Mouse (Mus musculus): ENCODE measurements around the gene Mamdc2. TPM values are rescaled to one million over a fixed set of nuclear protein-coding genes. Genes with fewer than 3 reads are reported as not detected.

Gene Mamdc2
- polyA plus RNA-seq, 1 experiment from 2014 or later = 0.56 TPM

- H3K9me3 ChIP-seq = no peaks in the 10 kb centered on the region
- no peak overlapping the region for H3K4me3 ChIP-seq
- H3K4me1 ChIP-seq = no peaks in the 10 kb centered on the region
- no peak for DNase-seq (ENCODE audit: extremely low spot score, low spot score)
- H3K36me3 ChIP-seq (replicated peaks) = no peaks in the 10 kb centered on the region
- WGBS = 94% methylated on average over 4 of the region's 4 CpGs
- H3K27me3 ChIP-seq (ENCODE audit: poor library complexity, severe bottlenecking) = no peaks in the 10 kb centered on the region
- no peak overlapping the region for H3K27ac ChIP-seq
These were observed 37.9 kb downstream of the Mamdc2 start for GRCm38 (mm10) chr19:23410328-23410727.

GRCm38 (mm10) chr19:23401469-23402135, 46.6 kb downstream of the Mamdc2 start:
- Histone ChIP-seq H3K9me3 (no peaks in the 10 kb centered on the region), H3K4me3 (no peak overlapping the region), H3K36me3 (replicated peaks) (no peaks in the 10 kb centered on the region), H3K27me3 (ENCODE audit: poor library complexity, severe bottlenecking) (no peaks in the 10 kb centered on the region), H3K27ac (no peak overlapping the region), H3K4me1 (peaks cover 8% of the 10 kb centered on the region)
- peak; percentile 19 for DNase-seq (ENCODE audit: extremely low spot score, low spot score)
- WGBS = 69% methylated on average over 12 of the region's 12 CpGs

- Histone ChIP-seq H3K9me3 (no peaks in the 10 kb centered on the region), H3K4me1 (peaks cover 8% of the 10 kb centered on the region), H3K27me3 (ENCODE audit: poor library complexity, severe bottlenecking) (no peaks in the 10 kb centered on the region), H3K4me3 (no peak overlapping the region), H3K27ac (no peak overlapping the region), H3K36me3 (replicated peaks) (no peaks in the 10 kb centered on the region)
- DNase-seq (ENCODE audit: extremely low spot score, low spot score) = no peak
- WGBS = 79% methylated on average over 5 of the region's 5 CpGs
These were observed 47.8 kb downstream of the Mamdc2 start for GRCm38 (mm10) chr19:23400485-23400884.

- no peak for DNase-seq (ENCODE audit: extremely low spot score, low spot score)
- Histone ChIP-seq H3K27ac (no peak overlapping the region), H3K4me3 (no peak overlapping the region), H3K9me3 (no peaks in the 10 kb centered on the region), H3K27me3 (ENCODE audit: poor library complexity, severe bottlenecking) (no peaks in the 10 kb centered on the region), H3K4me1 (no peaks in the 10 kb centered on the region), H3K36me3 (replicated peaks) (no peaks in the 10 kb centered on the region)
- 47% methylated on average over 2 of the region's 2 CpGs for WGBS
These were observed 52.3 kb downstream of the Mamdc2 start for GRCm38 (mm10) chr19:23395956-23396355.

GRCm38 (mm10) chr19:23394597-23394996, 53.6 kb downstream of the Mamdc2 start:
- DNase-seq (ENCODE audit: extremely low spot score, low spot score) = no peak
- H3K36me3 ChIP-seq (replicated peaks) = no peaks in the 10 kb centered on the region
- no peaks in the 10 kb centered on the region for H3K27me3 ChIP-seq (ENCODE audit: poor library complexity, severe bottlenecking)
- no peaks in the 10 kb centered on the region for H3K4me1 ChIP-seq
- no peak overlapping the region for H3K4me3 ChIP-seq
- WGBS = 67% methylated on average over 1 of the region's 1 CpGs
- no peak overlapping the region for H3K27ac ChIP-seq
- no peaks in the 10 kb centered on the region for H3K9me3 ChIP-seq

- Histone ChIP-seq H3K27ac (no peak overlapping the region), H3K9me3 (no peaks in the 10 kb centered on the region), H3K36me3 (replicated peaks) (no peaks in the 10 kb centered on the region), H3K27me3 (ENCODE audit: poor library complexity, severe bottlenecking) (no peaks in the 10 kb centered on the region), H3K4me3 (no peak overlapping the region), H3K4me1 (peaks cover 8% of the 10 kb centered on the region)
- DNase-seq (ENCODE audit: extremely low spot score, low spot score) = no peak
- WGBS = 69% methylated on average over 4 of the region's 4 CpGs
These were observed 59.4 kb downstream of the Mamdc2 start for GRCm38 (mm10) chr19:23388862-23389272.

- Histone ChIP-seq H3K36me3 (replicated peaks) (no peaks in the 10 kb centered on the region), H3K4me1 (peaks cover 8% of the 10 kb centered on the region), H3K27me3 (ENCODE audit: poor library complexity, severe bottlenecking) (no peaks in the 10 kb centered on the region), H3K4me3 (no peak overlapping the region), H3K9me3 (no peaks in the 10 kb centered on the region), H3K27ac (no peak overlapping the region)
- 59% methylated on average over 7 of the region's 7 CpGs for WGBS
- no peak for DNase-seq (ENCODE audit: extremely low spot score, low spot score)
These were observed 60.0 kb downstream of the Mamdc2 start for GRCm38 (mm10) chr19:23388083-23388861.

- WGBS = 66% methylated on average over 2 of the region's 2 CpGs
- DNase-seq (ENCODE audit: extremely low spot score, low spot score) = no peak
- Histone ChIP-seq H3K4me1 (no peaks in the 10 kb centered on the region), H3K36me3 (replicated peaks) (no peaks in the 10 kb centered on the region), H3K4me3 (no peak overlapping the region), H3K9me3 (no peaks in the 10 kb centered on the region), H3K27ac (no peak overlapping the region), H3K27me3 (ENCODE audit: poor library complexity, severe bottlenecking) (no peaks in the 10 kb centered on the region)
These were observed 65.8 kb downstream of the Mamdc2 start for GRCm38 (mm10) chr19:23382396-23382795.

GRCm38 (mm10) chr19:23380968-23381367, 67.3 kb downstream of the Mamdc2 start:
- H3K27me3 ChIP-seq (ENCODE audit: poor library complexity, severe bottlenecking) = no peaks in the 10 kb centered on the region
- WGBS = 96% methylated on average over 4 of the region's 4 CpGs
- DNase-seq (ENCODE audit: extremely low spot score, low spot score) = no peak

GRCm38 (mm10) chr19:23379752-23380504, 68.3 kb downstream of the Mamdc2 start:
- no peaks in the 10 kb centered on the region for H3K27me3 ChIP-seq (ENCODE audit: poor library complexity, severe bottlenecking)
- H3K9me3 ChIP-seq = no peaks in the 10 kb centered on the region
- H3K36me3 ChIP-seq (replicated peaks) = no peaks in the 10 kb centered on the region
- H3K4me3 ChIP-seq = no peak overlapping the region
- WGBS = 88% methylated on average over 8 of the region's 8 CpGs
- no peak for DNase-seq (ENCODE audit: extremely low spot score, low spot score)
- no peak overlapping the region for H3K27ac ChIP-seq
- H3K4me1 ChIP-seq = peaks cover 6% of the 10 kb centered on the region

More at GRCm38 (mm10) chr19:23380968-23381367, 67.3 kb downstream of the Mamdc2 start:
- no peak overlapping the region for H3K27ac ChIP-seq
- no peak overlapping the region for H3K4me3 ChIP-seq
- no peaks in the 10 kb centered on the region for H3K36me3 ChIP-seq (replicated peaks)
- H3K4me1 ChIP-seq = peaks cover 6% of the 10 kb centered on the region
- no peaks in the 10 kb centered on the region for H3K9me3 ChIP-seq

- Histone ChIP-seq H3K27me3 (ENCODE audit: poor library complexity, severe bottlenecking) (no peaks in the 10 kb centered on the region), H3K4me1 (peaks cover 6% of the 10 kb centered on the region), H3K9me3 (no peaks in the 10 kb centered on the region), H3K4me3 (no peak overlapping the region), H3K27ac (peak overlapping the region; percentile 44; the same call in 1 of the 2 replicates), H3K36me3 (replicated peaks) (no peaks in the 10 kb centered on the region)
- DNase-seq (ENCODE audit: extremely low spot score, low spot score) = no peak
- WGBS = 66% methylated on average over 11 of the region's 11 CpGs
These were observed 71.6 kb downstream of the Mamdc2 start for GRCm38 (mm10) chr19:23376536-23377201.

- no peak overlapping the region for H3K4me3 ChIP-seq
- H3K4me1 ChIP-seq = peaks cover 6% of the 10 kb centered on the region
- no peak overlapping the region for H3K27ac ChIP-seq
- no peaks in the 10 kb centered on the region for H3K9me3 ChIP-seq
- H3K36me3 ChIP-seq (replicated peaks) = no peaks in the 10 kb centered on the region
- DNase-seq (ENCODE audit: extremely low spot score, low spot score) = no peak
- no peaks in the 10 kb centered on the region for H3K27me3 ChIP-seq (ENCODE audit: poor library complexity, severe bottlenecking)
- 88% methylated on average over 7 of the region's 7 CpGs for WGBS
These were observed 73.1 kb downstream of the Mamdc2 start for GRCm38 (mm10) chr19:23374941-23375656.

Measured in forebrain, embryonic 10.5 days (tissue).